Mouse (Mus musculus) heart, adult 2 months (tissue): Measurements from ENCODE around the gene Ddx3x.

Experiments
- CTCF ChIP-seq: fragments of 200-600 bp; IDR thresholded peaks from 2 replicates; pipeline ENCODE4 v1.8.1; 2022; ENCODE audit warnings: antibody characterized with exemption, mild to moderate bottlenecking, moderate library complexity
- POLR2A ChIP-seq: fragments of 200-500 bp; IDR thresholded peaks from 2 replicates; pipeline ENCODE4 v1.6.1; 2011; ENCODE audit warnings: mild to moderate bottlenecking, low read depth, low read length, control low read depth; ENCODE audit not compliant: insufficient read depth

GRCm38 (mm10) chrX:13244588-13244987 lies 36.2 kb upstream of the Ddx3x start:
- TF ChIP-seq CTCF (no peak), POLR2A (no peak)
